Mouse (Mus musculus) liver, embryonic 13.5 days (tissue): ENCODE data around the gene Amdhd1. TPM values are rescaled to one million over a fixed set of nuclear protein-coding genes. Genes with fewer than 3 reads are reported as not detected.
"Not testable (repeated sequence)": the region's sequence is repeated elsewhere in the genome, so short reads cannot be mapped to it uniquely, and the experiment has no call there.

ENCODE experiments used
- ATAC-seq: fragments of 200-750 bp; cut with Nextera tagmentation; 2 replicates; pipeline ENCODE4 v1.8.0; 2017; ENCODE audit warnings: low read depth, mild to moderate bottlenecking, moderate number of reproducible peaks, moderate library complexity
- DNase-seq: peaks from one replicate; pipeline ENCODE4 v3.0.0; 2022
- H3K27ac ChIP-seq: fragments of 300-500 bp; sonication (generic); 2 replicates; pipeline ENCODE4 v1.5.1; 2015; ENCODE audit warnings: moderate library complexity, mild to moderate bottlenecking, inconsistent platforms
- H3K27me3 ChIP-seq: fragments of 300-500 bp; sonication (generic); 2 replicates; pipeline ENCODE4 v1.6.1; 2015; ENCODE audit warnings: mild to moderate bottlenecking, inconsistent platforms
- H3K36me3 ChIP-seq: fragments of 300-500 bp; sonication (generic); 2 replicates; pipeline ENCODE4 v1.6.1; 2015; ENCODE audit warnings: mild to moderate bottlenecking, inconsistent platforms
- H3K4me1 ChIP-seq: fragments of 300-500 bp; sonication (generic); replicated peaks from 2 replicates; pipeline ENCODE4 v1.6.1; 2015; ENCODE audit warnings: inconsistent platforms
- H3K4me2 ChIP-seq: fragments of 300-500 bp; sonication (generic); 2 replicates; pipeline ENCODE4 v1.6.1; 2015; ENCODE audit warnings: inconsistent platforms, mild to moderate bottlenecking, moderate library complexity
- H3K4me3 ChIP-seq: fragments of 300-500 bp; sonication (generic); replicated peaks from 2 replicates; pipeline ENCODE4 v1.5.1; 2015; ENCODE audit warnings: mild to moderate bottlenecking, inconsistent platforms
- H3K9ac ChIP-seq: fragments of 300-500 bp; sonication (generic); 2 replicates; pipeline ENCODE4 v1.6.1; 2015; ENCODE audit warnings: mild to moderate bottlenecking, inconsistent platforms
- H3K9me3 ChIP-seq: fragments of 300-500 bp; sonication (generic); replicated peaks from 2 replicates; pipeline ENCODE4 v1.6.1; 2016; ENCODE audit warnings: inconsistent platforms
- WGBS: fragments of 180-500 bp; shearing (Covaris S2); methylation state at CpG from one replicate; pipeline ENCODE4 v1.1.7; 2015; ENCODE audit not compliant: insufficient replicate concordance; 5-methylcytosine and 5-hydroxymethylcytosine counted together
- polyA plus RNA-seq: library from polyadenylated mRNA; unstranded; fragments of >200 nt; fragmentation: Nextera tagmentation; extraction: Ambion mirVana; gene quantifications from 2 replicates; pipeline ENCODE4 v1.2.1, GENCODE M21; 2015

The Amdhd1 gene
- polyA plus RNA-seq, 1 experiment from 2014 or later, result 8.3 TPM

GRCm38 (mm10) chr10:93559786-93560185 is 20.0 kb upstream of the Amdhd1 start:
- no peaks in the 10 kb centered on the region for H3K9me3 ChIP-seq
- H3K27me3 ChIP-seq, result no peaks in the 10 kb centered on the region
- ATAC-seq (peak; percentile 31; the same call in 1 of the 2 replicates), DNase-seq (no peak)
- no peaks in the 10 kb centered on the region for H3K36me3 ChIP-seq
- H3K4me1 ChIP-seq, result 0 out of 2 replicates have a peak, but pooled peaks cover 2% of the 10 kb centered on the region
- H3K4me2 ChIP-seq, result no peak overlapping the region
- no peak overlapping the region for H3K27ac ChIP-seq
- H3K4me3 ChIP-seq, result no peak overlapping the region
- whole genome bisulfite sequencing, result 50% methylated on average over 9 of the region's 9 CpGs
- no peak overlapping the region for H3K9ac ChIP-seq

GRCm38 (mm10) chr10:93557971-93558370 is 18.1 kb upstream of the Amdhd1 start:
- H3K4me3 ChIP-seq, DNase-seq, H3K27ac ChIP-seq: not testable (repeated sequence)

GRCm38 (mm10) chr10:93552596-93552995 is 12.8 kb upstream of the Amdhd1 start:
- Histone ChIP-seq H3K4me2 (no peak overlapping the region), H3K4me3 (no peak overlapping the region), H3K9me3 (no peaks in the 10 kb centered on the region), H3K36me3 (no peaks in the 10 kb centered on the region), H3K27me3 (no peaks in the 10 kb centered on the region), H3K9ac (no peak overlapping the region), H3K4me1 (0 out of 2 replicates have a peak, but pooled peaks cover 2% of the 10 kb centered on the region), H3K27ac (no peak overlapping the region)
- no peak for DNase-seq
- ATAC-seq, result no peak
- 59% methylated on average over 8 of the region's 8 CpGs for WGBS

More at GRCm38 (mm10) chr10:93557971-93558370, 18.1 kb upstream of the Amdhd1 start:
- H3K9me3 ChIP-seq, ATAC-seq, H3K9ac ChIP-seq, H3K27me3 ChIP-seq, H3K4me1 ChIP-seq, H3K36me3 ChIP-seq, H3K4me2 ChIP-seq: not testable (repeated sequence)
- WGBS, result 37% methylated on average over 2 of the region's 2 CpGs

- H3K27me3 ChIP-seq, result no peaks in the 10 kb centered on the region
- ATAC-seq (no peak), DNase-seq (no peak)
- H3K9me3 ChIP-seq, result no peaks in the 10 kb centered on the region
- no peak overlapping the region for H3K4me2 ChIP-seq
- H3K4me1 ChIP-seq, result no peaks in the 10 kb centered on the region
- no peak overlapping the region for H3K27ac ChIP-seq
- no peaks in the 10 kb centered on the region for H3K36me3 ChIP-seq
- H3K9ac ChIP-seq, result no peak overlapping the region
- WGBS, result 74% methylated on average over 10 of the region's 10 CpGs
- H3K4me3 ChIP-seq, result no peak overlapping the region
Observed at GRCm38 (mm10) chr10:93549821-93550220, 10.0 kb upstream of the Amdhd1 start.

- Histone ChIP-seq H3K36me3 (no peaks in the 10 kb centered on the region), H3K9ac (no peak overlapping the region), H3K9me3 (no peaks in the 10 kb centered on the region), H3K27ac (no peak overlapping the region), H3K27me3 (no peaks in the 10 kb centered on the region), H3K4me3 (no peak overlapping the region), H3K4me1 (no peaks in the 10 kb centered on the region), H3K4me2 (no peak overlapping the region)
- 9% methylated on average over 7 of the region's 7 CpGs for WGBS
- ATAC-seq (no peak), DNase-seq (peak; percentile 17)
Observed at GRCm38 (mm10) chr10:93548991-93549390, 9.2 kb upstream of the Amdhd1 start.

- Histone ChIP-seq H3K9me3 (no peaks in the 10 kb centered on the region), H3K27ac (no peak overlapping the region), H3K9ac (no peak overlapping the region), H3K4me2 (no peak overlapping the region), H3K4me3 (no peak overlapping the region), H3K4me1 (no peaks in the 10 kb centered on the region), H3K27me3 (no peaks in the 10 kb centered on the region), H3K36me3 (no peaks in the 10 kb centered on the region)
- ATAC-seq (no peak), DNase-seq (no peak)
- WGBS, result 71% methylated on average over 4 of the region's 4 CpGs
Observed at GRCm38 (mm10) chr10:93547741-93548270, 8.0 kb upstream of the Amdhd1 start.

- H3K9ac ChIP-seq, result no peak overlapping the region
- H3K4me2 ChIP-seq, result no peak overlapping the region
- H3K9me3 ChIP-seq, result no peaks in the 10 kb centered on the region
- H3K36me3 ChIP-seq, result no peaks in the 10 kb centered on the region
- peaks cover 5% of the 10 kb centered on the region for H3K27me3 ChIP-seq
- H3K27ac ChIP-seq, result no peak overlapping the region
- no peak overlapping the region for H3K4me3 ChIP-seq
- H3K4me1 ChIP-seq, result peaks cover 14% of the 10 kb centered on the region
- WGBS, result 55% methylated on average over 5 of the region's 5 CpGs
- no peak for DNase-seq
- ATAC-seq, result no peak
Observed at GRCm38 (mm10) chr10:93544172-93544571, 4.3 kb upstream of the Amdhd1 start.

GRCm38 (mm10) chr10:93543176-93543575 is 3.3 kb upstream of the Amdhd1 start:
- Histone ChIP-seq H3K4me3 (no peak overlapping the region), H3K27ac (no peak overlapping the region), H3K36me3 (no peaks in the 10 kb centered on the region), H3K9ac (no peak overlapping the region), H3K27me3 (peaks cover 5% of the 10 kb centered on the region), H3K9me3 (no peaks in the 10 kb centered on the region), H3K4me2 (no peak overlapping the region), H3K4me1 (peaks cover 14% of the 10 kb centered on the region)
- ATAC-seq, result peak; percentile 34
- no peak for DNase-seq
- WGBS, result 60% methylated on average over 6 of the region's 6 CpGs

- no peak overlapping the region for H3K27ac ChIP-seq
- peaks cover 11% of the 10 kb centered on the region for H3K27me3 ChIP-seq
- ATAC-seq (no peak), DNase-seq (no peak)
- no peaks in the 10 kb centered on the region for H3K36me3 ChIP-seq
- H3K9me3 ChIP-seq, result no peaks in the 10 kb centered on the region
- no peak overlapping the region for H3K4me2 ChIP-seq
- peaks cover 14% of the 10 kb centered on the region for H3K4me1 ChIP-seq
- H3K4me3 ChIP-seq, result no peak overlapping the region
- H3K9ac ChIP-seq, result no peak overlapping the region
- WGBS, result 43% methylated on average over 4 of the region's 4 CpGs
Observed at GRCm38 (mm10) chr10:93542356-93542755, 2.5 kb upstream of the Amdhd1 start.

- no peaks in the 10 kb centered on the region for H3K9me3 ChIP-seq
- peaks cover 14% of the 10 kb centered on the region for H3K4me1 ChIP-seq
- no peak overlapping the region for H3K4me2 ChIP-seq
- ATAC-seq, result no peak
- H3K4me3 ChIP-seq, result no peak overlapping the region
- no peaks in the 10 kb centered on the region for H3K36me3 ChIP-seq
- WGBS, result 65% methylated on average over 1 of the region's 1 CpGs
- no peak overlapping the region for H3K9ac ChIP-seq
- no peak for DNase-seq
- no peak overlapping the region for H3K27ac ChIP-seq
- H3K27me3 ChIP-seq, result peaks cover 11% of the 10 kb centered on the region
Observed at GRCm38 (mm10) chr10:93541585-93541984, 1.8 kb upstream of the Amdhd1 start.

- Histone ChIP-seq H3K9me3 (no peaks in the 10 kb centered on the region), H3K36me3 (no peaks in the 10 kb centered on the region), H3K4me3 (peak within 1 kb of the TSS; percentile 55), H3K27me3 (peaks cover 12% of the 10 kb centered on the region), H3K9ac (peak within 1 kb of the TSS; percentile 49), H3K4me2 (peak within 1 kb of the TSS; percentile 68), H3K27ac (peak within 1 kb of the TSS; percentile 47; the same call in 1 of the 2 replicates), H3K4me1 (peaks cover 14% of the 10 kb centered on the region)
- 55% methylated on average over 17 of the region's 17 CpGs for WGBS
- ATAC-seq (no peak), DNase-seq (no peak)
Observed at GRCm38 (mm10) chr10:93540431-93541210, 788 bp upstream of the Amdhd1 start, which contains the start of gene Ccdc38. TSS of gene Ccdc38 (plus strand) at chr10:93540632.
